Comparison of ENCODE assay signal across 8 mouse cellular contexts in genomic region chr11:105125735-105126519, GRCm38 (mm10). TPM values are rescaled to one million over a fixed set of nuclear protein-coding genes. Genes with fewer than 3 reads are reported as not detected.
DNase-seq lines count a peak whose midpoint lies in the region; ATAC-seq lines count a peak whose summit lies in the region.

Gene Mettl2, plus strand, starts transcription at chr11:105126425.

- WGBS in heart, embryonic 14.5 days, result 3% methylated on average over 29 of the region's 38 CpGs
- WGBS in liver, embryonic 13.5 days (ENCODE audit: insufficient replicate concordance), result under 1% methylated on average over 34 of the region's 38 CpGs
- 1% methylated on average over 35 of the region's 38 CpGs for WGBS in stomach, embryonic 16.5 days

- peak within 1 kb of the TSS; percentile 89 to 99 for H3K4me3 ChIP-seq in heart, embryonic 14.5 days (ENCODE audit: control insufficient read depth in 1 of 2, insufficient read depth in 1 of 2, low read depth in 1 of 2, low read length in 2 of 2)
- H3K4me3 ChIP-seq in liver, embryonic 13.5 days (replicated peaks), result peak within 1 kb of the TSS; percentile 98
- peak within 1 kb of the TSS; percentile 96 for H3K4me3 ChIP-seq in stomach, embryonic 16.5 days (replicated peaks; ENCODE audit: low read length)

- peak within 1 kb of the TSS; percentile 87 for H3K9ac ChIP-seq in heart, embryonic 14.5 days (ENCODE audit: low read length)
- peak within 1 kb of the TSS; percentile 82 for H3K9ac ChIP-seq in liver, embryonic 13.5 days
- H3K9ac ChIP-seq in stomach, embryonic 16.5 days (ENCODE audit: low read length), result peak within 1 kb of the TSS; percentile 81

- peaks cover 21% of the 10 kb centered on the region for H3K36me3 ChIP-seq in heart, embryonic 14.5 days (ENCODE audit: control insufficient read depth, insufficient read depth, low read length)
- H3K36me3 ChIP-seq in liver, embryonic 13.5 days, result peaks cover 23% of the 10 kb centered on the region
- no peaks in the 10 kb centered on the region for H3K36me3 ChIP-seq in stomach, embryonic 16.5 days (ENCODE audit: control insufficient read depth, insufficient read depth, low read length)

- H3K4me1 ChIP-seq in heart, embryonic 14.5 days (ENCODE audit: control insufficient read depth in 2 of 2, insufficient read depth in 2 of 2, low read length in 2 of 2), result peaks cover 3 to 11% of the 10 kb centered on the region in 2 experiments; a peak in 3 of 4 replicates
- H3K4me1 ChIP-seq in liver, embryonic 13.5 days (replicated peaks), result peaks cover 51% of the 10 kb centered on the region
- peaks cover 9% of the 10 kb centered on the region for H3K4me1 ChIP-seq in stomach, embryonic 16.5 days (ENCODE audit: control insufficient read depth, insufficient read depth, low read length)

- H3K9me3 ChIP-seq in heart, embryonic 14.5 days (ENCODE audit: control insufficient read depth, low read length), result 0 out of 2 replicates have a peak, but pooled peaks cover 3% of the 10 kb centered on the region
- H3K9me3 ChIP-seq in liver, embryonic 13.5 days (replicated peaks), result no peaks in the 10 kb centered on the region
- H3K9me3 ChIP-seq in stomach, embryonic 16.5 days (replicated peaks; ENCODE audit: control insufficient read depth, low read length), result peaks cover 3% of the 10 kb centered on the region; the same call in 1 of the 2 replicates

- DNase-seq in c-Kit-negative CD71-positive TER-119-positive erythroid progenitor cells, embryonic 14.5 days (ENCODE audit: low read depth, low spot score), result peak; percentile 70
- DNase-seq in fibroblast of lung, adult 2 months (ENCODE audit: low read depth), result peak; percentile 27
- DNase-seq in kidney, postnatal 14 days, result peak; percentile 90
- peak; percentile 69 for DNase-seq in liver, embryonic 13.5 days
- DNase-seq in neural tube, embryonic 10.5 days (ENCODE audit: extremely low spot score, low spot score), result peak; percentile 90

- peak within 1 kb of the TSS; percentile 92 for H3K4me2 ChIP-seq in heart, embryonic 14.5 days (ENCODE audit: low read length)
- H3K4me2 ChIP-seq in liver, embryonic 13.5 days, result peak within 1 kb of the TSS; percentile 85
- H3K4me2 ChIP-seq in stomach, embryonic 16.5 days (ENCODE audit: low read depth, low read length), result peak within 1 kb of the TSS; percentile 98

- H3K27me3 ChIP-seq in heart, embryonic 14.5 days (ENCODE audit: control insufficient read depth, insufficient read depth, low read length), result no peaks in the 10 kb centered on the region
- no peaks in the 10 kb centered on the region for H3K27me3 ChIP-seq in liver, embryonic 13.5 days
- H3K27me3 ChIP-seq in stomach, embryonic 16.5 days (ENCODE audit: control insufficient read depth, insufficient read depth, low read length), result no peaks in the 10 kb centered on the region

- peak; percentile 84 for ATAC-seq in CD4-positive, CD25-positive, alpha-beta regulatory T cell, adult 4 months
- ATAC-seq in heart, embryonic 14.5 days (ENCODE audit: insufficient number of reproducible peaks, insufficient read depth, low FRiP score, low read depth), result peak; percentile 86
- ATAC-seq in liver, embryonic 13.5 days (ENCODE audit: low read depth), result peak; percentile 85
- ATAC-seq in stomach, embryonic 16.5 days (ENCODE audit: insufficient read depth, low FRiP score), result peak; percentile 91

- H3K27ac ChIP-seq in heart, embryonic 14.5 days (replicated peaks in 1 of 2; ENCODE audit: control insufficient read depth in 1 of 2, insufficient read depth in 1 of 2, low read depth in 2 of 2, low read length in 2 of 2), result peak within 1 kb of the TSS; percentile 65 to 88
- peak within 1 kb of the TSS; percentile 90 for H3K27ac ChIP-seq in liver, embryonic 13.5 days
- peak within 1 kb of the TSS; percentile 77 for H3K27ac ChIP-seq in stomach, embryonic 16.5 days (ENCODE audit: low read length)

RNA-seq across cellular contexts. Expression of gene Mettl2, which starts in this region (rescaled TPM):
- polyA plus RNA-seq in CD4-positive, CD25-positive, alpha-beta regulatory T cell, adult 4 months (2017; shearing (Covaris generic)), result 10 to 100 TPM; 17.6 to 20.1 TPM
- polyA plus RNA-seq in heart, embryonic 14.5 days (2014; fragmentation: Nextera tagmentation; extraction: Ambion mirVana), result 25.2 and 26.0 TPM in 2 replicates
- 23.7 and 28.4 TPM in 2 replicates for polyA plus RNA-seq in liver, embryonic 13.5 days (2015; fragmentation: Nextera tagmentation; extraction: Ambion mirVana)
- polyA plus RNA-seq in stomach, embryonic 16.5 days (2015; fragmentation: Nextera tagmentation; extraction: Ambion mirVana), result 32.1 and 32.8 TPM in 2 replicates

Comparison
In these comparisons a context has a peak if more than half of its experiments do, and no peak if none do; other contexts are left out.
1. Peak in every context shown above with its lines: DNase-seq, ATAC-seq, H3K4me3 ChIP-seq and H3K27ac ChIP-seq.
2. DNase-seq: peak in every context shown above with its lines; median percentile 90 in kidney, postnatal 14 days; 90 in neural tube, embryonic 10.5 days; 70 in c-Kit-negative CD71-positive TER-119-positive erythroid progenitor cells, embryonic 14.5 days; 69 in liver, embryonic 13.5 days; 27 in fibroblast of lung, adult 2 months.